20 mouse cellular contexts compared by ENCODE assay signal in genomic region chr6:97826642-97827275, GRCm38 (mm10). TPM values are rescaled to one million over a fixed set of nuclear protein-coding genes. Genes with fewer than 3 reads are reported as not detected.
DNase-seq lines count a peak whose midpoint lies in the region; ATAC-seq lines count a peak whose summit lies in the region.
"Had no signal": no experiment of that assay in that cellular context is flagged by ENCODE, and none has a peak within 500 bp of the region (broad histone marks: within the 10 kb centered on the region; RNA-seq: fewer than 3 reads in every experiment).

No protein-coding gene starts in this region.

- DNase-seq in adrenal gland, adult 2 months, result peak; percentile 18
- no peak for DNase-seq in adrenal gland, adult 18-20 months (ENCODE audit: low spot score in 2 of 2)
- peak; percentile 54 for DNase-seq in lung, postnatal 36 days
- DNase-seq in lung, postnatal 10 days, result no peak
- DNase-seq in fat pad, adult 2 months (ENCODE audit: extremely low read depth, low read depth, low spot score), result peak; percentile 54
- DNase-seq in testis, postnatal 14 days (ENCODE audit: low spot score), result no peak
- DNase-seq: adrenal gland, postnatal 10 days; cerebellum, adult 11 months; cerebellum, adult 9-11 months; gastrocnemius, postnatal 10 days; heart, postnatal 4 days; kidney, adult 18-20 months; kidney, postnatal 4 days; left cerebral cortex, postnatal 4 days; lung, postnatal 14 days had no signal

- ATAC-seq in megakaryocyte progenitor cell, adult 5-6 weeks (replicated peaks; ENCODE audit: poor library complexity), result peak; percentile 23; the same call in 1 of the 2 replicates
- ATAC-seq in erythroid progenitor cell, adult 5-6 weeks (replicated peaks; ENCODE audit: low FRiP score, poor library complexity, severe bottlenecking), result no peak
- ATAC-seq: CD4-positive, CD25-positive, alpha-beta regulatory T cell, adult 4 months; forebrain, embryonic 15.5 days; inflammation-experienced regulatory T-cells, adult 6 months had no signal

RNA-seq across cellular contexts. Expression of gene Mitf, which starts 19.9 kb away (rescaled TPM):
- 1 to 10 TPM; 8.6 to 8.8 TPM for total RNA-seq in adrenal gland, adult 2 months (2021)
- 3.3 and 4.1 TPM in 2 replicates for polyA plus RNA-seq in adrenal gland, adult 2 months (2012; rRNA removed)
- 1 to 10 TPM; 7.9 to 8.4 TPM for total RNA-seq in adrenal gland, adult 18-20 months (2021)
- 7.6 and 9.7 TPM in 2 replicates for total RNA-seq in megakaryocyte progenitor cell, adult 5-6 weeks (2015)
- 5.8 and 7.9 TPM in 2 replicates for total RNA-seq in megakaryocyte progenitor cell, adult 5-6 weeks (2017)
- total RNA-seq in erythroid progenitor cell, adult 5-6 weeks (2015; ENCODE audit: low replicate concordance), result 4.7 TPM in 1 of 2 replicates, not detected in the other
- total RNA-seq in erythroid progenitor cell, adult 5-6 weeks (2017; ENCODE audit: low replicate concordance), result 0.77 and 3.6 TPM in 2 replicates

Comparison
In these comparisons a context has a peak if more than half of its experiments do, and no peak if none do; other contexts are left out.
1. DNase-seq: peak in adrenal gland, adult 2 months (single experiment), lung, postnatal 36 days (single experiment) and fat pad, adult 2 months (single experiment); none in adrenal gland, adult 18-20 months (0 of 2), lung, postnatal 10 days (single experiment) and testis, postnatal 14 days (single experiment).